Mouse (Mus musculus): ENCODE data around the gene Ssh2.

Gene Ssh2

DNA sequence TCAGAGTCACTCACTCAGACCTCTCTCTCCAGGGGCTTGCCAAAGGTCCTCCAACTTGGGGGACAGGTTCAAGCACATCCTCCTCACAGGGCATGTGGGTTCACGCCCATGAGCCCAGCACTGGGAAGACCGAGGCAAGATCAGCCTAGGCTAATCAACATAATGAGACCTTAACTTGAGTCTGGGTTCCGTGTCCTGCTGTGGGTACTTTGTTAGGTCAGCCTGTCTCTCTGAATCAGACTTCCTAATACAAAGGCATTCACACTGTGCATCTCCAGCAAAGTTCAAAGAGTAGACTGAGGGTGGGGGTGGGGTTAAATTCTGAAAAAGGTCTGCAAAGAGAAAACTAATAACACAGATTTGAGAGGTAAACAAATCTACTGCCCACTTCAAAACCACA lies 249.0 kb downstream of the Ssh2 start:
- DNase-seq, result no peak

- DNase-seq, result no peak
Measured at GRCm38 (mm10) chr11:77466544-77466943, 250.5 kb downstream of the Ssh2 start.

GRCm38 (mm10) chr11:77467157-77467556 lies 251.1 kb downstream of the Ssh2 start:
- DNase-seq, result no peak

- peak; percentile 81 for DNase-seq
Measured at GRCm38 (mm10) chr11:77467784-77468183, 251.7 kb downstream of the Ssh2 start.

DNA sequence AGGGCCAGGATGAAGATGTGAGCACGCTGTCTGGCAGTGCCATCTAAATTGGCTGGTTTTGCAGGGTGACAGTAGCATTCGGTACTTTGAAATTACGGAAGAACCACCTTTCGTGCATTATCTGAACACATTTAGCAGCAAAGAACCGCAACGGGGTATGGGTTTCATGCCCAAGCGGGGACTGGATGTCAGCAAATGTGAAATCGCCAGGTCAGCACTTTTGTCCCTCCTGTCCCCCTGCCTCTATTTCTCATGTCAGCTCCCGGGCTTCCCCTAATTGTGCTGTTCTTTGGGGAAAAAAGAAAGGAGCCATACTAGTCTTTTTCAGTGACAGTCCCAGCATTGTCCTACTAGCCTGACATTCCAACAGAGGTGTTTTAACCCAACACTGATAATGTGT lies 252.3 kb downstream of the Ssh2 start:
- no peak for DNase-seq

DNA sequence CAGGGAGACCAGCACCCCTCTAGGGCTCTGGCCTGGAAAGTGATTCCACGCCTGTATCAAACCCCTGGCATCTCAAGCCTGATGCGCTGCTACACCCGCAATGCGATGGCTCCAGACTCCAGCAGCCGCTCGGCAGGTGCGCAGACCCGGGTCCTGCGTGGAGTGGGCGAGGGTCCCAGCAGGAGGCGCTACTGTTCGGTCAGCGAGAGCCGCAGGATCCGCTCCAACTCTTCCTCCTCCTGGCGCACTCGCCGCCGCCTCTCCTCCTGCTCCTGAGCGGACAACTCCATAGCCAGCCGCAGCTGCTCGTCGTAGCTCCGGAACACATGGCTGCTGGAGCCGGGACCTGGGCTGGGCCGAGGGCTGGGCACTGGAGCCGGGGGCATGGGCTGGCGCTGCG lies 255.3 kb downstream of the Ssh2 start:
- no peak for DNase-seq

- no peak for DNase-seq
Measured at GRCm38 (mm10) chr11:77472775-77473174, 256.7 kb downstream of the Ssh2 start.

DNA sequence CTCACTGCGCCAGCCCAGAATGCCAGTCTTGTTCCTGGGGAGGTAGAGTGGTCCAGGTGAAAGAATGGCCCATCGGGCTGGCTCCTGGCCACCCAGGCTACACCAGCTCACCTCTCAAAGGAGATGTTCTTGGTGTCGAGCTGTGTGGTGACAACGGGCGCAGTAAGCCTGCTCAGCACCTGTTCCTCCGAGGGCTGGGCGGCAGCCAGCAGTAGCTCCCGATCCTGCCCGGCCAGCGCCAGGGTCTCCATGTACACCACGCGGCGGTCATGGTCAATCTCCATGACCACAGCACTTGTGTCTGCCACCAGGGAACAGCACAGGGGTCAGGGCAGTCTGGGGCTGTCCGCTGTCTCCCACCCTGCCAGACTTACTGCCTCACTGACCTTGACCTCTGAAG lies 260.1 kb downstream of the Ssh2 start:
- DNase-seq, result no peak

- DNase-seq, result no peak
Measured at GRCm38 (mm10) chr11:77476895-77477294, 260.8 kb downstream of the Ssh2 start.

DNA sequence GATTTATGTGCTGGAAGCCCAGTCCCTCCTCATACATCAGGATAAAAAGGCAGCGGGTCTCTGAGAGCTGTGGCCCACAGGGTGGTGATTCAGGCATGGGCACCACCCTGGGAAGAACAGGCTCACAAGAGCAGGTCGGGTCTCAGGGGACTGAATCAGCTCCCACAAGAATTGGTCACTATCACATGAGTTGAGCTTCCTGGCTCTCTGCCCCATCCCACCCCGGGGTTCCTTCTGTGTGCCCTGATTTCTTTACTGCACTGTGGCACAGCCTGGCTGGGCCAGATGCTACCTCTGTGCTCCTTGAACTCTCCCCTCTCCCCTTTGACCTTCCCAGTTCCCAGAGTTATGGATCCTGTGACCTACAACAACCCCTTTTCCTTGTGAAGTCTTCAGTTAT lies 267.0 kb downstream of the Ssh2 start:
- no peak for DNase-seq

- DNase-seq, result no peak
Measured at GRCm38 (mm10) chr11:77483510-77484255, 267.6 kb downstream of the Ssh2 start.

DNA sequence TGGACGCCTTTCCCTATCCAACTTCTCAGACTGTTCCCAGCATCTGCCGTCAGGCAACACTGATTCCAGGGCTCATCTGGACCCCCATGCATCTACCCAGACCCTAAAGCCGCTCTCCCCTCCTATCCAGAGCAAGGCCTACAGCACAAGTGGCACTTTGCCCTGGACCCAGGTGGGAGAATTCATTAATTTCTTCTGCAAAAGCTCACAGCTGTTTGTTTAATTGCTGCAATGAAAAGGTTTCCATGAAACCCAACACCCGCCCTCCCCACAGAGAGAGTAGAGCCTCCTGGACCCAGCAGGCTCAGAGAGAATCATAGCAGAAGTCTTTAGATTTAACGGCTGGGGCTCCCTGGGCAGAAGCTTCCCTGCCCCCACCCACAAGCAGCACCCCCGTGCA lies 269.1 kb downstream of the Ssh2 start:
- DNase-seq, result no peak

GRCm38 (mm10) chr11:77486798-77487197 lies 270.7 kb downstream of the Ssh2 start:
- peak; percentile 60 for DNase-seq

DNA sequence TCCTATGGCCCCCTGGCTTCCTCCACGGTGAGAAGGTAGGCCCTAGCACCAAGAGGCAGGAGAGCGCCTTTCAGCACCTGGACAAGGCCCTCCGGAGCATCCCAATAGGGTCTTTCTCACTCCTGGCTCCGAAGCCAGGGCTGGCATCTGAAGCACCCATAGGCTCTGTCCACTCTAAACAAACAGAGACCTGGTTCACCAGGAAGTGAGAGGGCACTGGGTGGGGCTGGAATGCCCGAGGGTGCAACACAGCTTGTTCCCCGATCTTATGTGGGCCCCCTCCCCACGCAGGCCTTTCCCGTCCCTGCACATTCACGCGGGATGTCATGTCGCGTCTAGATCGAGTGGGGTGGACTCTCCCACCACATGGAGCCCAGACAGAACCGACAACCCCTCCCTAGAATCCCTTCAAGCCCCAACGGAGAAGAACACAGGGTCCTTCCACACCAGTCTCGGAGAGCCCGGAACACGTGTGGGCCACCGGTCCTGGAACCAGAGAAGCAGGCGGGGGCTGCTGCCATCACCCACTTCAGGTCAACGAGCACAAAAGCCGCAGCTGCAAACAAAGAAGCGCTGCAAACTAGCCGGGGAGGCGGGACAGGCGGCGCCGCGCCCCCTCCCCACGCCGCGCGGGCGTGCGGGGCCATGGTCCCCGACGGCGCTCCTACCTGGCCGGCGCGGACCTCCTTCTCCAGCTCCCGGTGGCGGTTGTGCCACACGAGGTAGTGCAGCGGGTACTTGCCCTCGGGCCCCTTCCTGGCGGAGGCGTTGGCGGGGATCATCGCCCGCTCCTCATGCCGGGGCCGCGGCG lies 272.9 kb downstream of the Ssh2 start:
- peak; percentile 55 for DNase-seq

- DNase-seq, result peak; percentile 84
Measured at GRCm38 (mm10) chr11:77489591-77490235, 273.6 kb downstream of the Ssh2 start, which contains the start of gene Ankrd13b. Gene Ankrd13b, minus strand, starts transcription at chr11:77489678.

GRCm38 (mm10) chr11:77490451-77490850 lies 274.4 kb downstream of the Ssh2 start:
- no peak for DNase-seq

DNA sequence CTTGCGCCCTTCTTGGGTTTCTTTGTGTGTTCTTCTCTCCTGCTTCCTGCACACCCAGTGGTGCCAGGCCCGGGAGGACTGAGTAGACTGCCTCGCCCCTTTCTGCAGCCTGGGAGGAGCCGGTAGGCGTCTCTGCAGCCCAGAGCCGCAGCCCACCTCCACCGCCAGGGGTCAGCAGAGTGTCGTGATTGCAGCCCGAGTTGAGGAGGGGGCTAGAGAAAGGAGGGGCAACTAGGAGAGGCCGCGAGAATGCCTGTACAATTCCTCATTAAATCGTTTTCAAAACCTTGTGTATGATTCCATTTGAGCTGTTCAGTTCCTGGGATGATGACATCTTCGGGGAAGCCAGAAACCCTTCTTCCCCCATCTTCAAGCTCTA lies 275.0 kb downstream of the Ssh2 start:
- peak; percentile 85 for DNase-seq

DNA sequence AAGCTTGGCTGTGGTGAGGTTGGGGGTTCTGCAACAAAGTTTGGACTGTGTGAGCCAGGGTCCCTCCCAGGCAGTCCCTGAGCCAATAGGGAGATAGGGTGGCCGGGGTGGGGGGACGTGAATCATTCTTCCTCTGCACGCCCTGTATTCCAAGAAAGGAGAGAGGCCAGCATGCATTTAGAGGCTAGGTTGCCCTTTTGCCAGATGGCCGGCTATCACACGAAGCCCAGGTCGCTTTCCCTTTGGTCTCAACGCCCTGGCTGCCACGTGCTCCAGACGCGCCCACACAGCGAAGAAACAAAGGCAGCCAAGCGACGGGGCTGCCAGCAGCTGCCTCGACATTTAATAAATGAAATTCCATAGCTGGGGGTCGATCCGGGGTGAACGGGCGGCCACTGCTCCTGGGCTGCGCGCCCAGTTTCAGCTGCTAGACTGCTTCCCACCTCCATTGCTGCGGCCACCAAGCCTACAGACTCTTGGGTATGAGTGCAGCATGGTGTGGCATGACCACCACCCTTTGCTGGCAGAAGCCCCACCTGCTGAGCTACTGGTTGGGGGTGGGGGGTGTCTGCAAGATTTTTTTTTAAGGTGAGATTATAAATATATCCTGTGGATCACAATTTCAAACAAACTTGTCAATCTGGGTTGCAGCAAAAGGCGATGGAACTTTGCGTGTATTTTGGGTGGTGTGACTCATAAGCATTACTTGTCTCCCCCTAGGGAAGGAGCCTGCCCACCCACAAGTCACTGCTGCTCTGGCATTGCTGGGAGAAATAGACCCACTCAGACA lies 275.6 kb downstream of the Ssh2 start:
- DNase-seq, result peak; percentile 57

DNA sequence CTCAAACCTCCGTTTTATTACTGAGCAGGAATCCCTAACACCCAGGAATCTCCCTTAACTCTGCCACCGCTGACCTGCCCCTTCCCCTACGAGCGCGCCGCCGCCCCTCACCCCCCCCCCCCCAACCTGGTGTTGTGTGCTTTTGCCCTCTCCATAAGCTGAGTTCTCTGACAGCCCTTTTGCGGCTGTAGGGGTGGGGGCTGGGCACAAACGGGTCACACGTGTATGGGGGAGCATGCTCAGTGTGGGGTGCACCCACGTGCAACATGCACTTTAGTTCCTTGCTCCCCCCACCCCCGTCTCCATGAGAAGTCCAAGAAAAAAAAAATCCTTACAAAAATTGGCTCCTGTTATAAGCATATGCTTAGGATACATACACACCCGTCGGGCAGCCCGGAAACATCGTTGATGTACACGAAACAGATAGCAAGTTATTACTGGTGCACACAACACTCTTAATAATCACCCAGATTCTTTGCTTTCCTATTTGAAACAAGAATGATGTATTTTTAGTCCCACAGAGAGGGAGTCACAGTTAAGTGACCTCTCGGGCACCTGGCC lies 276.3 kb downstream of the Ssh2 start:
- DNase-seq, result no peak

DNA sequence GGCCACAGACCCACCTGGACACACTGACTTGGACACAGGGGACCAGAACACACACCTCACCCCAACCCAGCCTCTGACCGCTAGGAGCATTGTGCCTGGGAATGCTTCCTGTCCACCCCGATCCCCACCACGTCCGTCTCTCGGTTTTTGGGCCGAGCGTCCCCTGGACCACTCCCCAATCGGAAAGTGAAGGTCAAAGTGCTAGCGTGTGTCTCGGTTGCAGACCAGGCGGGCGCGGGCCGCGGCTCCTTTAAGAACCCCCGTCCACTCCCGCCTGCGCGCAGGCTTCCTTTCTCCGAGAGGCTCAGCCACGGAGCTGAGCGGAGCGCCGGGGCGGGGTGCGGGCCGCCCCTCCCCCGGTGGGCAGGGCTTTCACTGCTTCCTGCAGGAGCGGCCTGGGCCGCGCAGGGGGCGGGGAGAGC lies 276.8 kb downstream of the Ssh2 start:
- peak; percentile 90 for DNase-seq

- peak; percentile 59 for DNase-seq
Measured at GRCm38 (mm10) chr11:77493512-77494343, 277.6 kb downstream of the Ssh2 start, which contains the start of gene Git1. Gene Git1, plus strand, starts transcription at chr11:77493562.

GRCm38 (mm10) chr11:77494344-77494676 lies 278.2 kb downstream of the Ssh2 start:
- no peak for DNase-seq
